Mouse (Mus musculus) ovary, postnatal 10 days (tissue): Measurements from ENCODE around the gene Tmem108.

Experiments
- DNase-seq: peaks from one replicate; pipeline ENCODE4 v3.0.0; 2022; ENCODE audit warnings: low spot score

Gene Tmem108

DNA sequence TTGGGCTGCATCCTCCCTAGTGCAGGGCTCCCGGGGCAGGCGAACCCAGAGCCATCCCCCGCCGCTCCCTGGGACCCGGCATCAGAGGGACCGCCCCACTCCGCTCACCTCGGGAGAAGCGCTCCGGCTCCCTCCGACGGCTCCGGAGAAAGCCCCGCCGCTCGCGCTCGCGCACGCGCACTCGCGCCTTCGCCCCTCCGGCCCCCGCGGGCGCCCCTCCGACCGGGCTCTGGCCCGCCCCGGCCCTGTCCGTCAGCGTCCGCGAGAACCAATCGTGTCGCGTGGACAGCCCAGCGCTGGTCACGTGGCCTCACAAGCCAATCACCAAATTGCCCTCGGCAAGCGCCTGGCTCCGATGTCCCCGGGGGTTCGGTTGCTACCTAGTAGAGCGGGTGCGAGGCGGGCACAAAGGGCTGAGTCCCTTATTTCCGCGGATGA, at the start of gene Tmem108:
Gene Tmem108, minus strand, starts transcription at position 191 of the 438 bp plus-strand sequence.
- DNase-seq = peak; percentile 72

DNA sequence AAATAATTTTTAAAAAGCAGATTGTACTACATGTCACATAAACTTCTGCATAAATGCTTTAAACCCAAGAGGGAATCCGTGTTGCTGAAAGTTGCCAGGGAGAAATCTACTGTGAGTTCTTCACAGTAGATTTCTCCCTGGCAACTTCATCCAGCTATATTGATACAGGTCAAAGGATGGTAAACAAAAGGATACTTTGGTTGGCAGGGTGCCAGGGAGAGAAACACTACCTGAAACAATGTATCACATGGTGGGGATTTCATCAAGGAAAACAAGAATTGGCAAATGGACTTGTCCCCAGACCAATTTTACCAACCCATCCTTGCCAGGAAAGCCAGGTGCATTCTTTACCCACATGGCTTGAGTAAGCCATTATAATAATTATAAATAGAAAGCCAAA, 27.4 kb upstream of the Tmem108 start:
- no peak for DNase-seq

DNA sequence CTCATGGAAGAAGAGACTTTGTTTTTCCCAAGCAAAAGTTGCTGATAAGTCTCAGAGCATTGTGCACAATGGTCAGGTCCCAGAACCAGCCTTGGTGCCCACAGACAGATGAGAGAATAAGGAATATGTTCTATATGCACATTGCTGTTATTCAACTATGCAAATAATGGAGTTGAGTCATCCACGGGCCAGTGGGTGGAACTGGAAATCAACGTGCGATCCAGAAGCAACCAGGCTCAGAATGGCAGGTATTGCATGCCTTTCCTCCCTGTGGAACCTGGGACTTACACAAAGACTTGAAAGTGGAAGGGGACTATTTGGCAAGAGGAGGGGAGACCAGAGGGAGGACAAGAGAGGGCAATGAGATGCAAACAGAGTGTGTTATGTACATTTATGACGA, 22.5 kb upstream of the Tmem108 start:
- DNase-seq = no peak

DNA sequence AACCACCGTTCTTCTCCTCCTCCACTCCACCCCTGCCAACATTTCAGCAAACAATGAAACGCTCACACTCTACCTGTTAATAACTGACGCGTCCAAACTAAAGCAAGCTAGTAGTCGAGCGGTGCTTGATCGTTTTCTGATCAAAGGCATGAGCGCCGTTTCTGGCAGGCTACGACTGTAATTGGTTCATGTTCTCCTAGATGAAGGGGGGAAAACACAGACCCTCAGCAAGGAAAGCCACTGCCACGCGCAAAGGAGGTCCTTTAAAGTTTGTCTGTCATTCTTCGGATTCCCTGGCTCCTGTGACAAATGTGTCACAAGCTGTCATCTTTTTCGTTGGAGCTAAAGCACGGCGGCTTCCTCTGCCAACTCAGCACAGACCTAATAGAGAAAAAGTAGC, 21.6 kb upstream of the Tmem108 start:
- no peak for DNase-seq

DNA sequence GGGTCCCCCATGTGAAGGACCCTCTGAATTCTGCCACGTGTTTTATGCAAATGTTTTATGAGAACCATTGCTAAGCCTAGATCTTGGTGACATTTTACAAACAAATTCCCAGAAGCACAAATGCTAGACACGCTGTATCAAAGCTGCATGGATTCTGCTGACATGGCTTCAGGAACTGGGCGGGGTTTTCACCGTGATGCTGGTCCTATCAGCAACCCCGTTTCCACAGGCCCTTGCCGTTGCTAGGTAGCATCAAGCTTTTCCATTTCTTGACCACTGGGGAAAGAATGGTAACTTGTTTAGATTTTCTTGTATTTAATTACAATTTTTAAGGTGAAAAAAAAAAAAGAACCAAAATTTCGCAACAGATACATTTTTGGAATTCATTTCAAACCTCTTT, 20.7 kb upstream of the Tmem108 start:
- no peak for DNase-seq

DNA sequence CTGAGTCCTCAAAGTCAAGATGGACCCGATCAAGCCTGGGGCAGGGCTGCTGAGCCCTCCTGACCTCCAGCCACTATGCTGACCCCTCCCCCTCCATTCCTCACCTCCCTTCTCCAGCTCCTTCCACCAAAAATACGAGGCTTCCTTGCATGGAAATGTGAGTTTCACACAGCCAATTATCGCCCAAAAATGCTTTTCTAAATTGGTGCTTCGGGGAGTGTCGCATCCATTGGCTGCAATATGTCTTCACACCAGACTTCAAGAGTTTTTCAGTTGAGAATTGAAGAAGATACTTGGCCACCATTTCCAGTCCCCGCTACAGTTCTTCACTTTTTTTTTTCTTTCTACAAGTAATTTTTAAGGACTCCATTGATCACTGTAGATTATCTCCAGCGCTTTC, 19.8 kb upstream of the Tmem108 start:
- no peak for DNase-seq

DNA sequence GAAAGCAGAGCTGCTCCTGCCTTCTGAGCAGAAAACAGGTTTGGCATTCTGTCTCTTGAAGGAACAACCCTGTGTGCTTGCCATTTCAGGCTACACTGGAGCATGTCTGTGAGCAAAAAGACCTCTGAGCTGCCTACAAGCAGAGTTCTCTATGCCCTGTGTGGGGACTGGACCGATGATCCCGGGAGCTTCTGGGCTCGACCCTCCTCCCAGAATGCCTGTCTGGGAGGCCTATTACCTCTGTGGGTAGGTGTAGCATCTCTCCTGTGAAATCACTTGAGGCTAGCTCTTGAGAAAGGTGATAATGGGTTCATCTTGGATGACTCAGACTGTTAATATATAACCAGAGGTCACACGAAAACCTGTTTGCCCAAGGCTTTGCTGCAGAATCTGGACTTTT, 19.0 kb upstream of the Tmem108 start:
- DNase-seq = no peak

DNA sequence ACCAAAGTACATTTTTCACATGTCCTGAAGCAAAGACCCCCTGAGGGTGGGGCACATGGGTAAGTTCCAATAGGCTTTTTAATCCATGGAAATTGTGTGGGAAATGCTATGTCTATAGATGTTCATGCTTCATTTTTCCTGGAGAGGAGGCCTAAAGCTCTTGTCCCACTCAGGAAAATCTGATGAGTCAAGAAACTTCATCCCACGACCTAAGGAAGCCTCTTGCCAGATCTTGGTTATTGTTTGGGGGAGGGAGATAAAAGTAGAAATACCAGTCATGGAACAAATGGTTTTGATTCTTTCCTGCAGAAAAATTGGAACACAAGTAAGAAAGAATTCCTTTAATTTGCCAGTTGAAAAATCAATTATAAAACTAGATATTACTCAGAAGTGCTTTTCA, 16.5 kb upstream of the Tmem108 start:
- no peak for DNase-seq

DNA sequence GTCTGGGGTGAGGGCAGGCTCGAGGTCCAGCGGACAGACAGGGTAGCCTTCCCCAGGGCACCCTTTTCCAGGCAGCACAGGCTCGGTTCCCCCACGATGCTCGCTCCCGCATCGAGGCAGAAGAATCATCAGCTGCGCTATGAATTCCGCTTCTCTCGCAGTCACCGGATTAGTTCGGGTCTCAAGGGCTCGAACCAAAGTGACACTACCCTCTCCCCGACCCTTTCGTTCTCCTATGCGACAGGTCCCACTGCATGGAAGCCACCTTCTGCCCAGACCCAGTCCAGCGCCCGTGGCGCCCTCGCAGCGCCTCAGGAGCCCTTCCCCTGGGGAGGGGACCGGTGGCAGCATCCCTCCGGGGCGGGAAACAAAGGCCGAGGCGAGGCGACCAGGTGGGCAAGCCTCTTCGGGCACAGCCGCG, 476 bp downstream of the Tmem108 start:
- no peak for DNase-seq

DNA sequence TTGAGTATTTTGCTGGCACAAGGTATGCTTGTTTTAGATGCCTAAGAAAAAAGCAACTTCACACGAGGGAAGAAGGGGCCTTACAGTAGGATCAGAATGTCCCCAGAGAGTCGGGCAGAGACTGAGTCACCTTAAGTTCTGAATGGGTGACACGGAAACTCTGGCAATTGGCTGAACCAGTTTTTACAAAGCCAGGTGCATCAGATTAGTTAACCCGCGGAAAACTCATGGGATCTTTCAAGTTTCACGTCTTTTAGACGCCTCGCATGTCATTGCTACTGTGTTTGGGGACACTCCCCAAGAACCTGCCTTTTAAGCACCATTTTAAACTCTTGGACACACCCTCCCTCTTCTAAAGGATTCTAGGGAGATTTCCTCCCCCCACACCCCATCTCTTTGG, 1.3 kb downstream of the Tmem108 start:
- DNase-seq = no peak

DNA sequence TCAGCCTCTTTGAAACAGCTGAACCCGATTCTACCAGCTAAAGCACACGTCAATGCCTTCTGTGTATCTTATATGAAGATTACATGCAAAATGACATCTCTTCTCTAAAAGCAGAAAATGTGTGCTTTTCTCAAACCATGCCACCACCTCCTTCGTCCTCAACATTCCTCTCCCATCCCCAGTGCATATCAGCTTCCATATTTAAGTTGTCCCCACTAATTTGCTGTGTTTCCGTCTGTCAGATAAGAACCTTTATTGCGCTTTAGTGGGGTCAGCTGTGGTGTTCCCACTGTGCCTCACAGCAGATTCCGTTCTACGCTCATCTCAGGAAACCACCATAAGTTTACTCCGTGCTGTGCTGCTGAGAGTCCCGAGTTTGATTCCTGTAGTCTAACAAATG, 1.8 kb downstream of the Tmem108 start:
- DNase-seq = no peak

DNA sequence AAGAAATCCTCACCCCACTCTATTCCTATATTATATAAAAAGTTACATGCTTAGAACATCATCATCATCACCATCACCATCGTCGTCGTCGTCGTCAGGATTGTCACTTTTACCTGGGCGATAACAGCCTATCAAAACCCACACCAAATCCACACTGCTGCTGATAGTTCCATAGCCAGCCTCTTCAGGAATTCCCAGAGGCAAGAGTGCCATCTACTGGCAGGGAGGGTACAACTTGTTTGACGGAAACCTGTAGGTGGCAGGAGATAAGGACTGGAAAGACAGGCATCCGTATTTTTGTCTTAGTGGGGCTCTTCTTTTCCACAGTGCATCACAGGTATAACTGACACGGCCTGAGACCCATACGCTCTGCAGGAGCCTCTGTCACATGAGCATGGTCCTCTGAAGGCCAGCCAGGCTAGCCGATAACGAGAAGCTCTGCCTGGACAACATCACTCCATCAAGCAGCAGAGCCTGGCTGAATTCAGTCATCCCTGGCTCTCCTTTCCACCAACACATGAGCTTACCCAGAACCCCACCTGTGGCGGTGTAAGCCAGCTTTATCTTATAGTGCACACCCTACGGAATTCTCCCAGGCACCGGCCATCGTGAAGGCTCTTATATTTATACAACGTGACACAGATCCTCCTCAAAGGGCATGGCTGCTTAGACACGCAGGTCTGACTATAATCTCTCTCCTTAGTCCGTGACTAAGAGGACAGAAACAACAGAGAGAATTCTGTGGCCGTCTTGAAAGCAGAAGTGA, 2.5 kb downstream of the Tmem108 start:
- peak; percentile 54 for DNase-seq

DNA sequence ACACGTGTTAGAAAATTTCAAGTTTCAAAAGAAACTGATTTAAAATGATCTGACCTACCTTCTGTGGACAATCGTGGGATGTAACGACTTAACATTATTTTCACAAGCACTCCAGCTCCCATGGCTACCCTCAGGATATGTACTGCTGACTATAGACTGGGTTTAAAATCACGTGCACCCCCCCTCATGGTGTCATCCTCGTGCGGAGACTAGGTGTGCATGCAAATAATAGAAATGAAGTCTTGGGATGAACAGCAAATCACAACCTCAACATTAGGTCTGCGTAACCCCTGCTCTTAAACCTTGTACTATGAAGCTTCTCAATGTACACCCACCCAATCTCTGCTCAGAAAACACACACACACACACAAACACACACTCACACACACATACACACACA, 3.4 kb downstream of the Tmem108 start:
- no peak for DNase-seq

DNA sequence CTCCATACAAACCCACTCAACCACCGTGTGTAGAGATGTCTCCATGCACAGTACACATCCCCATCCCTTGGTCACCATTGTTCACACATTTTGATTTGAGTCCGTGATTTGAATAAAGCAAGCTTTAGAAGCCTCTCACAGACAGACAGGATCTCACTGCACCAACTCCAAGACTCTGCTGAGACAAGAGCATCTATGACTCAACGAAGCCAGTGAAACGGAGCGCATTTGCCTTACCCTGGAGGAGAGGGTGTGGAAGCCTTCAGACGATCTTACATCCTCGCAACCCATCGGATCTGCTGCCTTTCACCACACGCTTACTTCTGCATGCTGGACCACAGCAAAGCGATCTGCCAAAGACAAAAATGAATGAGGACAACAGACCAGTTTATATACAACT, 9.0 kb downstream of the Tmem108 start:
- DNase-seq = no peak

DNA sequence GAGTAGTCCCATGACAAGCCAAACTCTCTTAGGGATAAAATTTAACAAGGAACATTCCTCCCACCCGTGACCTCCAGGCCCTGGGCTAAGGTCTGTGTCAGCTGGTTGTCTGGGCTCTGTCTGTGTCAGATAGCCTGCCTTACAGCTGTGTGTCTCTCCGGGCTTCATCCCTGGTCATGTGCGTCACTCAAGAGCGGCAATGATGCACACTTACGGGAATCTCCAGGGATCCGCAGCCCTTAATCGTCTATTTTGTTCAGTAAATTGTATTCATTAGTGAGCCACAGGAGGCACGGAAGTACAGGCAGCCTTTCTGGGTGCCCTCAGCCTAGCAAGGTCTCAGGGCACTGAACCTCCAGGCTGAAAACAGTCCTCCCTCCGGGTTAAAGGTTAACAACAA, 10.1 kb downstream of the Tmem108 start:
- no peak for DNase-seq

DNA sequence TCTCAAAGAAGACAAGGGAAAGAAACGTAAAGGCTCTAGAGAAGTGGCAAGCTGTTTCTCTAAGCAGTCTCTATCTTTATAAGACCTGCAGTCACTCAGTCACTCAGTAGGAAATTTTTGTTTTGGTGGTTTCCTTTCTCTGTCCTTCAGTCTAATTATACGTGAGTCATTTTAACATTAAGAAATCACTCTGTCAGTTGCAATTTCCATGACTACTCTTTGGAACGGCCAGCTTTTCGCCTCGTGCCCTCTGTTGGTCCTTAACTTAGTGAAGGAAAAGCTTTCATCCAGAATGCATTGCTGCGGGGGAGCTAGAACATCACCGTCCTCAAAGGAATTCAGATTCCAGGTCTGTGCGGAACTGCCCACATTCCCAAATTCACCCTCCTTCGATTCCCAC, 11.1 kb downstream of the Tmem108 start:
- DNase-seq = no peak

DNA sequence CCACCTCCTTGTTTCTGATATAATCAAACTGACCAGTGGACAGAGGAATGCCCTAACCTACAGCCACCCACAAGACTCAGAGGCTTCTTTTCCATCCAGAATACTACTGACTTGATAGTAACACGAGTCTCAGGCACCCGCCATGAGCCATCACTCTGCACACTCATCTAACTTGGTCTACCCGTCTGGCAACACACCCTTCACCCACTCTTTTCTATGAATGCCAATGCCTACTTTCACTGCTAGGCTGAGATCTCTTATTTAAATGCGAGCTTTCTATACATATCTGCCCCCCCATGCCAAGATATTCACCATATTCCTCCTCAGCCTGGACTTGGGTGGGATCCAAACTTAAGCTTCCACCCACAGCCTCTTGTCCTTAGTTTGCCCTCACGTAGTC, 15.0 kb downstream of the Tmem108 start:
- no peak for DNase-seq

DNA sequence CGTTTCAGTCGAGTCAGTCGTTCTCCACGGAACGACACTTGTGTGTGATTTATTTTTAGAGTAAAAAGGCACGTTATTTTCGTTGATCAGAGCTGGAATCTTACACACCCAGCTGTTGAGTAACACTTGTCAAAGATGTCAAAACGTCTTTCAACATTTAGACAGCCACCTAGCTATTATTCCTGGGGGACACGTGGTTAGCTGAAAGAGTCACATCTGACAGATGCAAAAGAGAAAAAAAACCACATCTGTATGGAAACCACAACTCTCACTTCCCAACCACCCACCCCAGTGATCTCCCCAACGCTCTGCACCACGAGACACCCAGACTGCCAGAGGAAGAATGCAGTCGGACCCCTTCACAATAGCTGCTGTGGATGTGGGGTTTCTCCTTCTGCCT, 21.5 kb downstream of the Tmem108 start:
- DNase-seq = no peak

DNA sequence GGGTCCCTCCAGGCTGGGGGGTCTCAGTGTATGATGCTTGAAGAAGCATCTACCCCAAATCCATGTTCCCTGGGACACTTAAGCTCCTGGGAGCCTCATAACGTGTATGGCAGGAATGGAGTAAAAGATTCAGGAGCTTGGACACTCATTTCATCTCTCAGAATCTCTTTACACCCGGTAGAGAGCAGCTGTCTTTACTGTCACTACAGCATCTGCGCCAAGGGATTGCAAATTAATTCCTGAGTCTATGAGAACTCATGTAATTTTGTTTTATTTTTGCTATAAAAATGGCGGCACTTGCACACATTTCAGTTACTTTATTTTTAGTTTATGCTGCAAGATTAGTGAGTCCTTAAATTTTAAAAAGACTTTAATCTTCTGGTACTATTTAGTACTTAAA, 22.6 kb downstream of the Tmem108 start:
- DNase-seq = no peak

DNA sequence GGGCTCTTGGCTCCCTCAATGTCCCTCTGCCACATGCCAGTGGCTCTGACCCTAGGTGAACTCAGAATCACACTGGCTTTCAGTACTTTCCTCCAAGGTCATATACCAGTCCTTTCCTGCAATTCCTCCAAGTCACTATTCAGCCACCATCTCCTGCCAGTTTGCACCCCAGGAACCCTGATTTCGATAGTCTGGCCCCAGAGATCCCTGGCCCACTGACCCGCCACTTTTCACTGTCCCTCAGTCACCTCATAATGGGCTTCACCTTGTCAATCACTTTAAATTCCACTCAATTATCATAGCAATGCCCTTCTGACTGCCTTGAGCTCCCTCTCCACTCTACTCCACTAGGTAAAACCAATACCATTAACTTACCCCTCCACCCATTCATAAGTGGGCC, 31.9 kb downstream of the Tmem108 start:
- DNase-seq = no peak

DNA sequence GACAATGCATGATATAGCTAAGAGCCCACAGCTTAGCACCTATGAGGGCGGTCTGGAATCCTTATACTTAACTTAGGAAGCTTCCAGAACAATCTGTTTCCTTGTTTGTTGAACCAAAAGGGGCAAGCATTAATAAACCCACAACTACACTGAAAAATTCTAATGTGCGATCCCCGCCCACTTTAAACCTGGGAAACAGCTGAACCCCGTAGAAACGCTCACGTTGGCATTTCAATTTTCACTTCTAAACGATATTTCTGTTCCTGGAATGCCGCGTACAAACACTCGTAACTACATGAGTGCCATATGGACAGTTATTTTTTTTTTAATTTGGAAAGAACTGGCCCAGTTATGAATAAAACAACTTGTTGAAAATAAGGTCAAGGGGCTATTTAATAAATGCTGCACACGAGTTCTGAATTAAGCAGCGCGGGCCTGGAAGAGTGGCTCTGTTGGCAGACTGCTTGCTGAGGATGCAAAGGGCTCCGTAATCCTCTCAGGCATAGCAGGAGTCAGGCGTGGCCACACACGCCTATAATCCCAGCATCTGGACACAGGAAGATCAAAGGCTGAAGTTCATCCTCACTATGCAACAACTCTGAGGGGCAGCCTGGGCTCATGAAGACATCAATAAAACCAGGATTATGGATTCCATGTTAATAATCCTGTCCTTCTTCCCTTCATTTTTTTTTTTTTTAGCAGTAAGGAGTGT, 34.7 kb downstream of the Tmem108 start:
- DNase-seq = no peak

DNA sequence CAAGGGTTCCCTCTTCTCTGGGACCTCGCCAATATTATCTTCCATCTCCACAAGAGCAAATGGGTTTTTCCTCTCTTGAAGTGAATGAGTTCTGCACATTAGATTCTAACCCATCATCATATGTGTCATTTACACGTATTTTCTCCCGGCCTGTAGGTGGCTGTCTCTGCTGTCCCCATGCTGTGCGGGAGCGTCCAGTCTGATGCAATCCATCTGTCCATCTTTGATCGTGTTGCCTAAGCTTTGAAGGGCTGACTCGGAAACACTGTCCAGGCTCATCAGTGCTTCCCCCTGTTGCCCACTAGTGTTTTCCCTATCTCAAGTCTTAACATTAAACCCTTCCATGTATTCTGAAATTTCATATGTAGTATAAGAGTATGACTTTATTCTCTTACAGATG, 36.1 kb downstream of the Tmem108 start:
- DNase-seq = no peak

DNA sequence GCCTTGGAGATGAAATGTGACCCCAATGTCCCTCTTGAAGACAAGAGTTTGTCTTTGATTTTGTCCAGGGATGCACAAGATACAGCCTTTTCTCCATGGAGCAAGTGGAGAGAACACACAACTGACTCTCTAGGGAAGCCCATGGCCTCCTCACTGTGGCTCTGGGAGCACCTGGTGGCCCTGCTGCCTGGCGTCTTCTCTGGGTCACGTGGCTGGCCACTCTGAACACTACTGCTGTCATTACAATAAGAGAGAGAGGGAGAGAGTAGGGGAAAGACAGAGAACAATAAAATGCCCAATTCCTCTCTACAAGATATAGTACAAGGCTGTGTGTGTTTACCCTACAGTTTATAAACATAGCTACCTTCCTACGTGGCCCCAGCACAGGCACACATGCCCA, 40.2 kb downstream of the Tmem108 start:
- DNase-seq = no peak

DNA sequence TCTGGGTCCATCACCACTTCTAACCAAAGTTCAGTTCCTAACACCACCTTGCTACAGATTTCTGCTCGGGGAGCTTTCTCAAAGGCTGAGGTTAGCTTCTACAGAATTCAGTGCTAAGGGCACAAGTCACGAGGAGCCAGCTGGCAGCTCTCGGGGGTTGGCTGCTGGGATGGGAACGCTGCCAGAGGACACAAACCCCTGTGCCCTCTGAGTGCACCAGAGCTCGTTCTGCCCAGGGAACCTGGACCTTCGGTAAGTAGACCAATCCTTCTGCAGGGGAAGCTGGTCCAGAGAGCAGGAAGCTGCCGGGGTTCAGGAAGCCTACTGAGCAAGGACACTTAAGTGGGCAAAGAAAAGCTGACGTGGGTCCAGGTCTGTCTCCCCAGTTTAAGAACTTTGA, 40.6 kb downstream of the Tmem108 start:
- no peak for DNase-seq
